Mouse (Mus musculus): ENCODE data around the gene Apobec3. TPM values are rescaled to one million over a fixed set of nuclear protein-coding genes. Genes with fewer than 3 reads are reported as not detected.
"Not testable (repeated sequence)": the region's sequence is repeated elsewhere in the genome, so short reads cannot be mapped to it uniquely, and the experiment has no call there.

Gene Apobec3
- polyA plus RNA-seq, 1 experiment from 2014 or later: 11.0 TPM

DNA sequence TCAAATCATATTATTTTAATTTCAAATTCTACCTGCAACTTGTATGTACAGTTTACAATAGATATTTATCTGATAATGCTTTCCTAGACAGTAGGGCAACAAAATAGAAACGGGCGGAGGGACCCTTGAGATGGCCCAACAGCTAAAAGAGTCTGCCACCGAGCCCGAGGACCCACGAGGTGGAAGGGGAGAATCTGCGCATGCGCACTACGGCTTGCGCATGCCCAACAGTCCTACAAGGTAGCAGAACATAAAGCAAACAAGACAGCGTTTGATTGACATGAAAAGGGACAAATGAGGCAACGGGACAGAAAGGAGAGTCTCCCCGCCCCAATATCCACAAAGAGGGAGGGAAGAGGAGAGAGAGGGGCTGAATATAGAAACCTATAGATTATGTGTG, 47.6 kb downstream of the Apobec3 start:
- Histone ChIP-seq H3K27me3 (peaks cover 13% of the 10 kb centered on the region), H3K9me3 (no peaks in the 10 kb centered on the region), H3K27ac (no peak overlapping the region), H3K9ac (replicated peaks) (no peak overlapping the region), H3K36me3 (no peaks in the 10 kb centered on the region), H3K4me2 (no peak overlapping the region), H3K4me1 (replicated peaks) (peaks cover 2% of the 10 kb centered on the region), H3K4me3 (replicated peaks) (no peak overlapping the region)
- ATAC-seq (ENCODE audit: insufficient number of reproducible peaks, insufficient read depth, low FRiP score, low TSS enrichment, low read depth): no peak
- 93% methylated on average over 12 of the region's 12 CpGs for WGBS

DNA sequence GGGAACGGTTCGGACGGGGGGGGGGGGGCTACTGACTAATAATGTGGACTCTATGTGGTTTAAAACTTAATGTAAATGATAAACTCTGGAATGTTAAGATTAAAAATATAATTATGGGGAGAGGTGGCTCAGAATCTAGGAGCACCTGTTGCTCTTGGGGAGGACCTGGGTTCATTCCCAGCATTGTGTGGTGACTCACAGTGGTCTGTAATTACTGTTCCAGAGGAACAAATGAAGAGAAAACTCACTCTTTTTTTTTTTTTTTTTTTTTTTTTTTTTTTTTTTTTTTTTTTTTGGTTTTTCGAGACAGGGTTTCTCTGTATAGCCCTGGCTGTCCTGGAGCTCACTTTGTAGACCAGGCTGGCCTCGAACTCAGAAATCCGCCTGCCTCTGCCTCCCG, 48.0 kb downstream of the Apobec3 start:
- H3K27me3 ChIP-seq; H3K4me1 ChIP-seq (replicated peaks); ATAC-seq (ENCODE audit: insufficient number of reproducible peaks, insufficient read depth, low FRiP score, low TSS enrichment, low read depth); H3K4me2 ChIP-seq; H3K9ac ChIP-seq (replicated peaks); H3K27ac ChIP-seq; H3K36me3 ChIP-seq; H3K9me3 ChIP-seq; H3K4me3 ChIP-seq (replicated peaks): not testable (repeated sequence)
- 81% methylated on average over 6 of the region's 7 CpGs for WGBS

DNA sequence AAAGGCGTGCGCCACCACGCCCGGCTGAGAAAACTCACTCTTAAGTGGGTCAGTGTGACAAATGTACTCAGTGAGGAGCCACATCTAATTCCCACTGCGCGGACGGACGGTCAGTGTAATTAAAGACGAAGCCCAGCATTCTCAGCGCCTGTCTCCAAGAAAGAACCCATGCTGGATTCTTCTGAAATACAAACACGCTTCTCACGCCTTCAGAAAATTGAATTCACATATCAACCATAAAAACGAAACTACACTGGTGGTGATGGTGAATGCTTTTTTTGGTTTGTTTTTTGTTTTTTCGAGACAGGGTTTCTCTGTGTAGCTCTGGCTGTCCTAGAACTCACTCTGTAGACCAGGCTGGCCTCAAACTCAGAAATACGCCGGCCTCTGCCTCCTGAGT, 48.5 kb downstream of the Apobec3 start:
- Histone ChIP-seq H3K27ac (no peak overlapping the region), H3K4me3 (replicated peaks) (no peak overlapping the region), H3K9me3 (no peaks in the 10 kb centered on the region), H3K36me3 (no peaks in the 10 kb centered on the region), H3K27me3 (peaks cover 8% of the 10 kb centered on the region; the same call in 1 of the 2 replicates), H3K4me1 (replicated peaks) (no peaks in the 10 kb centered on the region; the same call in none of the 2 replicates), H3K4me2 (no peak overlapping the region), H3K9ac (replicated peaks) (no peak overlapping the region)
- no peak for ATAC-seq (ENCODE audit: insufficient number of reproducible peaks, insufficient read depth, low FRiP score, low TSS enrichment, low read depth)
- WGBS: 91% methylated on average over 16 of the region's 16 CpGs

DNA sequence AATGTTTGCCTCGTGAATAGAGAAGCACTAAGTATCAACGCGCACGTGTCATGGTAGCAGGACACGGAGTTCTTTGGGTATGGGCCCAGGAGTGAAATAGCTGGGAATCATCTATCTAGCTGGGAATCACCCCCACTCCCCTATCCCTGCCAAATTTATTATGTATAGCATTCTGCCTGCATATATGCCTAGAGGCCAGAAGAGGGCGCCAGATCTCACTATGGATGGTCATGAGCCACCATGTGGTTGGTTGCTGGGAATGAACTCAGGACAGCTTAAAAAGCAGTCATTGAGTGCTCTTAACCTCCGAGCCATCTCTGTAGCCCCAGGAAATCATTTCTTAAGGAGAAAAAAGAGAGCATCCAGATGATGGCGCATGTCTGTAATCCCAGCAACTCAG, 49.5 kb downstream of the Apobec3 start:
- Histone ChIP-seq H3K36me3 (no peaks in the 10 kb centered on the region), H3K4me3 (replicated peaks) (no peak overlapping the region), H3K4me1 (replicated peaks) (no peaks in the 10 kb centered on the region), H3K9me3 (no peaks in the 10 kb centered on the region), H3K4me2 (no peak overlapping the region), H3K27ac (no peak overlapping the region), H3K9ac (replicated peaks) (no peak overlapping the region), H3K27me3 (peaks cover 6% of the 10 kb centered on the region; the same call in 1 of the 2 replicates)
- 19% methylated on average over 8 of the region's 8 CpGs for WGBS
- no peak for ATAC-seq (ENCODE audit: insufficient number of reproducible peaks, insufficient read depth, low FRiP score, low TSS enrichment, low read depth)

DNA sequence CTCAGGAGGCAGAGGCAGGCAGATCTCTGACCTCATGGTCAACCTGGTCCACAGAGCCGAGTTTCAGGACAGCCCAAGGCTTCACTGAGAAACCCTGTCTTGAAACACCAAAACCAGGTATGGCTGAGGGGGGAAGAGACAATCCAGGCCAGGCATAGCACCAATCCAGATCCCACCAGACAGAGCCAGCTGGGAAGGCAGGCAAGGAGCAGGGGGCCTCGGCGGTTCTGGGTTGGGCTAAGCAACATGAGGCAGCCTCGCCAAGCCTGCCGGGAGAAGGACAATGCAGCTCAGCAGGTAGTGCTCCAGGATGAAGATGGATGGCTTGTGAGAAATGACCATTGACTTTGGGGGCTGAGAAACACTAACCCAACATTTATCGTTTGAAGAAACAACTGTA, 51.1 kb downstream of the Apobec3 start:
- 92% methylated on average over 6 of the region's 6 CpGs for WGBS
- no peak for ATAC-seq (ENCODE audit: insufficient number of reproducible peaks, insufficient read depth, low FRiP score, low TSS enrichment, low read depth)
- Histone ChIP-seq H3K4me3 (replicated peaks) (no peak overlapping the region), H3K9me3 (no peaks in the 10 kb centered on the region), H3K4me1 (replicated peaks) (no peaks in the 10 kb centered on the region; the same call in 1 of the 2 replicates), H3K27ac (no peak overlapping the region), H3K27me3 (peaks cover 5% of the 10 kb centered on the region; the same call in 1 of the 2 replicates), H3K9ac (replicated peaks) (no peak overlapping the region), H3K36me3 (no peaks in the 10 kb centered on the region), H3K4me2 (no peak overlapping the region)

DNA sequence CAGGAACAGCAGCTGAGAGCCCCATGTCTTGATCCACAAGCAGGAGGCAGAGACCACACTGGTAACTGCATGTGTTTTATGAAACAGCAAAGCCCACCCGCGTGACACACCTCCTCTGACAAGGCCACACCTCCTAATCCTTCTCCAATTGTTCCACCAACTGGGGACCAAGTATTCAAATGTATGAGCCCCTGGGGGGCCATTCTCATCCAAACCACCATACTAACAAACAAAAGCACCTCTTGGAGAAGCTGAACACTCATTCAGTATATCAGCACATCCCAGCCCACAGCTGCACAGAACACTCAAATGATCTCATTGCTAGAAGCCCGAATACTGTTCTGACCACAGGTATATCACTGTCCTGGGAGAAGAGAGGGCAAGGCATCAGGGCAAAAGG, 52.1 kb downstream of the Apobec3 start:
- Histone ChIP-seq H3K9ac (replicated peaks) (no peak overlapping the region), H3K4me3 (replicated peaks) (no peak overlapping the region), H3K9me3 (no peaks in the 10 kb centered on the region), H3K4me1 (replicated peaks) (no peaks in the 10 kb centered on the region; the same call in 1 of the 2 replicates), H3K36me3 (no peaks in the 10 kb centered on the region), H3K27me3 (peaks cover 5% of the 10 kb centered on the region; the same call in 1 of the 2 replicates), H3K4me2 (no peak overlapping the region), H3K27ac (no peak overlapping the region)
- 85% methylated on average over 3 of the region's 3 CpGs for WGBS
- ATAC-seq (ENCODE audit: insufficient number of reproducible peaks, insufficient read depth, low FRiP score, low TSS enrichment, low read depth): no peak

DNA sequence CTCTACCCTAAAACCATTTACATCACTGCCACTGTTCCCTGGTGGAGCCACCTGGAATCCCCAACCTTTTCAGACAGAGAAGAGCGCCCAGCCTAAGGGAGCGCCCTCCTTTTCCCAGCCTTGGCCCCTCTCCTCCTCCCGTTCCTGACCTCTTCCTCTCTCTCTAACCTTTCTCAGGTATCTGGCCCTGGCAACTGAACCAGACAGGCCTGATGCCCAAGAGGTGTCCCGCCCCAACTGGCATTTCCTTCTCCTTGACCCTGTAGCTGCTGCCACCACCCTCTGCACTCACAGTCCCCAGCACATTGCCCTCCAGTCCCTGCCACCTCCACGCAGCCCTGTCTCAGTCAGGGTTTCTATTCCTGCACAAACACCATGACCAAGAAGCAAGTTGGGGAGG, 53.5 kb downstream of the Apobec3 start:
- 73% methylated on average over 5 of the region's 5 CpGs for WGBS
- Histone ChIP-seq H3K36me3 (no peaks in the 10 kb centered on the region), H3K9me3 (no peaks in the 10 kb centered on the region)

DNA sequence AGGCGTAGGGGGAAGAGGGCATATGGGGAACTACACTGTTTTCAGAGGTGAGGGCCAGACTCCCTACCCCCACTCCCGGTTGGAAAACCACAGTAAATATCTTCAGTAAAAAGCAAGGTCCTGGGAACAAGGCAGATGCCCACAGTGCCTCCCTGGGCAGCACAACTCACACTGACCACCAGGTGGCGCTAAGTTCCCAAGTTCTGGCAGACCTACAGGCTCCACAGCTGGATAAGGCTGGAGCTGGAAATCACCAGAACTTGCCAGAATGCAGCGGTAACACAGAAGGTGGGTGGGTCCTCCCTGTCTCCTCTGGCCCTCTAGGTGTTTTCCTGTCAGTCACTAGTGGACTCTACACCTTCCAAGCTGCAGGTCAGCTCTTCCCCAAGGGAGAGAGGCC, 54.6 kb downstream of the Apobec3 start:
- peak; percentile 69; the same call in 1 of the 2 replicates for ATAC-seq (ENCODE audit: insufficient number of reproducible peaks, insufficient read depth, low FRiP score, low TSS enrichment, low read depth)
- no peak overlapping the region for H3K4me3 ChIP-seq (replicated peaks)
- H3K4me1 ChIP-seq (replicated peaks): peaks cover 20% of the 10 kb centered on the region
- no peaks in the 10 kb centered on the region for H3K9me3 ChIP-seq
- no peak overlapping the region for H3K27ac ChIP-seq
- H3K9ac ChIP-seq (replicated peaks): no peak overlapping the region
- H3K4me2 ChIP-seq: no peak overlapping the region
- 14% methylated on average over 4 of the region's 4 CpGs for WGBS
- no peaks in the 10 kb centered on the region for H3K36me3 ChIP-seq
- peaks cover 5% of the 10 kb centered on the region; the same call in 1 of the 2 replicates for H3K27me3 ChIP-seq

More for the DNA sequence above, 53.5 kb downstream of the Apobec3 start:
- Histone ChIP-seq H3K4me3 (replicated peaks) (no peak overlapping the region), H3K9ac (replicated peaks) (no peak overlapping the region), H3K27ac (no peak overlapping the region), H3K4me2 (no peak overlapping the region), H3K4me1 (replicated peaks) (peaks cover 9% of the 10 kb centered on the region), H3K27me3 (peaks cover 5% of the 10 kb centered on the region; the same call in 1 of the 2 replicates)
- no peak for ATAC-seq (ENCODE audit: insufficient number of reproducible peaks, insufficient read depth, low FRiP score, low TSS enrichment, low read depth)

DNA sequence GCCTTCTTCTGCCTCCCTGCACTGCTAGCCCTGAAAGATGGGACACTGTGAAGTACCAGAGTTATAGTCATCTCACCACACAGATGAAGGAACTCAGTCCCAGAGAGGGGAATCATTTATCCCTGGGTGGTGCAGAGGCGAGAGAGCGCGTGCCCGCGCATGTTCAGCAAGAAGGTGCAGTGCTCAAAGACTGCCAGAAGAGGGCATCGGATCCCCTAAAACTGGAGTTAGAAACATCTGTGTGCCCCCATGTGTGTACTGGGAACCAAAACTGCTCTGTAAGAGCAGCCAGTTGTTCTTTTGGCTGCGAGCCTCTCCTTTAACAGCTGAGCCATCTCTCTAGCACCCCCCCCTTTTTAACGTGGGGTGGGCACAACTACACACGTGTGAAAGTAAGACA, 55.3 kb downstream of the Apobec3 start:
- 56% methylated on average over 9 of the region's 9 CpGs for WGBS
- H3K36me3 ChIP-seq: no peaks in the 10 kb centered on the region
- no peak overlapping the region for H3K27ac ChIP-seq

DNA sequence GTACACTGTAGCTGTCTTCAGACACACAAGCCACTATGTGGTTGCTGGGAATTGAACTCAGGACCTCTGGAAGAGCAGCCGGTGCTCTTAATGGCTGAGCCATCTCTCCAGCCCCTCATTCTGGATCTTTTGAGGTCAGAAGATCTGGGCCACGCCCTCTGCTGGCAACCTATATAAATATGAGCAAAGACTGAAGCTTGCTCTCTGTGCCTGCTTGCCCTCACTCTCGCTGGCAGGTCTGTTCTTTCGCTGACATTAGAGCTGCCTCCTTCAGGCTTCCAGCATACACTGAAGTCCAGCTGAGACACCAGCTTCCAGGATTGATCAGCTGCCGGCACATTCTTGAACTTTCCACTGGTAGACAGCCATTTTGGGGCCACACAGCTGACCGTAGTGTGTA, 56.2 kb downstream of the Apobec3 start:
- H3K27me3 ChIP-seq: peaks cover 5% of the 10 kb centered on the region; the same call in 1 of the 2 replicates
- H3K4me2 ChIP-seq: no peak overlapping the region
- no peak for ATAC-seq (ENCODE audit: insufficient number of reproducible peaks, insufficient read depth, low FRiP score, low TSS enrichment, low read depth)
- no peaks in the 10 kb centered on the region for H3K9me3 ChIP-seq
- H3K36me3 ChIP-seq: no peaks in the 10 kb centered on the region
- no peak overlapping the region for H3K9ac ChIP-seq (replicated peaks)
- H3K4me1 ChIP-seq (replicated peaks): peaks cover 36% of the 10 kb centered on the region
- no peak overlapping the region for H3K27ac ChIP-seq
- WGBS: 74% methylated on average over 6 of the region's 6 CpGs
- no peak overlapping the region for H3K4me3 ChIP-seq (replicated peaks)

More for the DNA sequence above, 55.3 kb downstream of the Apobec3 start:
- no peak for ATAC-seq (ENCODE audit: insufficient number of reproducible peaks, insufficient read depth, low FRiP score, low TSS enrichment, low read depth)
- Histone ChIP-seq H3K27me3 (peaks cover 5% of the 10 kb centered on the region; the same call in 1 of the 2 replicates), H3K4me1 (replicated peaks) (peaks cover 27% of the 10 kb centered on the region), H3K9ac (replicated peaks) (no peak overlapping the region), H3K4me3 (replicated peaks) (no peak overlapping the region), H3K9me3 (no peaks in the 10 kb centered on the region), H3K4me2 (no peak overlapping the region)

DNA sequence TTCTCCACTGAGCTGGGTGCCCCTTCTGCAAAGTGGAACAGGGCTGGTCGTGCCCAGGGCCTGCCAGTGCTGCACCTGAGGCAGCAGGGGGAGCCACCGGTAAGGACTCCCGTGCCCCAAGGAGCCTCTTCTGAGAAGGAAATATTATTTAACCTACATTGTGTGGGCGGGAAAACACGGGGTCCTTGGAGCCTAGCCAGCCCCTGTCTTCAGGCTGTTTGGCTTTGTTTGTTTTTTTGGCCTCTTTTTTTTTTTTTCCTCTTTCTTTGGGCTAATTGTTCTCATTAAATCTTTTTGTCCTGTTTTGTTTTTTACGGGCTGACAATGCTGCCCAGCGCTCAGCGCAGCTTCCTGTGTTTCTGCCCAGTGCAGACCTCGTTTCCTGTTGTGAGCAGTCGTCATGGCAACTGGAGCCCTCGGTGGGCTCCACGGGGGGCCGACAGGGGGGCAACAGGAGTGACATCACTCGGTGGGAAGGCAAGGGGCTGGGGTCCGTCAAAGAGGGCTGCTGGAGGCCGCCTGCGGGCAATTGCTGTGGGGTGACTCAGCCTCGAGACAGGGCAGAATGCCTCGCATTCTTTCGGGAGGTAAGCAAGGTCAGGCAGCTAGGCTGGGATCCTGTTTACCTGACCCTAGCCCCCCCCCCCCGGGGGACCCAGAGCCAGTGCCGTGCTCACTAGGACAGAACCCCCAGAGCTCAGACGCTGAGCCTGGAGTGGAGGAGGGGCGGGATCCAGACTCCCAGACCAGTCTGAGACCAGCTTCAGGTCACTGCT, 59.0 kb downstream of the Apobec3 start:
- no peaks in the 10 kb centered on the region for H3K9me3 ChIP-seq
- peak overlapping the region; percentile 29 for H3K4me3 ChIP-seq (replicated peaks)
- WGBS: 3% methylated on average over 24 of the region's 24 CpGs
- ATAC-seq (ENCODE audit: insufficient number of reproducible peaks, insufficient read depth, low FRiP score, low TSS enrichment, low read depth): peak; percentile 61
- peak overlapping the region; percentile 42; the same call in 1 of the 2 replicates for H3K9ac ChIP-seq (replicated peaks)
- H3K4me2 ChIP-seq: peak overlapping the region; percentile 64
- H3K36me3 ChIP-seq: no peaks in the 10 kb centered on the region
- H3K4me1 ChIP-seq (replicated peaks): peaks cover 36% of the 10 kb centered on the region
- no peaks in the 10 kb centered on the region for H3K27me3 ChIP-seq
- H3K27ac ChIP-seq: peak overlapping the region; percentile 79

Measured in limb, embryonic 12.5 days (tissue).